Mouse (Mus musculus) myocyte (in vitro differentiated cells): ENCODE data around the gene Orai3. TPM values are rescaled to one million over a fixed set of nuclear protein-coding genes. Genes with fewer than 3 reads are reported as not detected.

Source experiments
- H3K27me3 ChIP-seq: one replicate; pipeline ENCODE4 v1.6.1; 2011; ENCODE audit not compliant: control insufficient read depth, insufficient read depth, insufficient read length
- H3K36me3 ChIP-seq: one replicate; pipeline ENCODE4 v1.6.1; 2011; ENCODE audit not compliant: control insufficient read depth, insufficient read depth
- H3K4me2 ChIP-seq: one replicate; pipeline ENCODE4 v1.6.1; 2011; ENCODE audit warnings: low read depth, control low read depth
- H3K4me3 ChIP-seq: one replicate; pipeline ENCODE4 v1.5.1; 2011; ENCODE audit warnings: mild to moderate bottlenecking, control low read depth, moderate library complexity
- H3K79me2 ChIP-seq: one replicate; pipeline ENCODE4 v1.6.1; 2011; ENCODE audit not compliant: control insufficient read depth, insufficient read depth
- H3ac ChIP-seq: one replicate; pipeline ENCODE4 v1.6.1; 2011; ENCODE audit not compliant: control insufficient read depth, insufficient read length
- CEBPB ChIP-seq: IDR thresholded peaks from 2 replicates; pipeline ENCODE4 v1.6.1; 2011; ENCODE audit warnings: mild to moderate bottlenecking, moderate library complexity; ENCODE audit not compliant: poor library complexity, insufficient read depth, severe bottlenecking
- E2F4 ChIP-seq: IDR thresholded peaks from one replicate; pipeline ENCODE4 v1.6.1; 2011; ENCODE audit warnings: mild to moderate bottlenecking, control low read depth, moderate library complexity; ENCODE audit not compliant: insufficient read depth
- MAX ChIP-seq: IDR thresholded peaks from one replicate; pipeline ENCODE4 v1.6.1; 2011; ENCODE audit warnings: low read depth, mild to moderate bottlenecking, control low read depth
- MYOD1 ChIP-seq, 3 experiments: IDR thresholded peaks; one replicate each; pipeline ENCODE4 v1.6.1; 2011; ENCODE audit warnings: control low read depth in 2 of 3, low read depth in 2 of 3, mild to moderate bottlenecking in 2 of 3, moderate library complexity in 1 of 3; ENCODE audit not compliant: insufficient read length in 2 of 3, control insufficient read depth in 1 of 3
- MYOG ChIP-seq, 3 experiments: IDR thresholded peaks; one replicate each; pipeline ENCODE4 v1.6.1; 2011; ENCODE audit warnings: control low read depth in 2 of 3, low read depth in 2 of 3, mild to moderate bottlenecking in 2 of 3; ENCODE audit not compliant: insufficient read length in 2 of 3, control insufficient read depth in 1 of 3, insufficient read depth in 1 of 3
- POLR2A ChIP-seq: IDR thresholded peaks from one replicate; pipeline ENCODE4 v1.6.1; 2011; ENCODE audit warnings: low read depth, mild to moderate bottlenecking, control low read depth, moderate library complexity; ENCODE audit not compliant: insufficient read length
- POLR2AphosphoS2 ChIP-seq: IDR thresholded peaks from one replicate; pipeline ENCODE4 v1.6.1; 2011; ENCODE audit warnings: low read depth, control low read depth; ENCODE audit not compliant: insufficient read length
- REST ChIP-seq: IDR thresholded peaks from one replicate; pipeline ENCODE4 v1.6.1; 2011; ENCODE audit warnings: mild to moderate bottlenecking, control low read depth, moderate library complexity; ENCODE audit not compliant: insufficient read depth, insufficient read length
- SRF ChIP-seq: IDR thresholded peaks from one replicate; pipeline ENCODE4 v1.6.1; 2011; ENCODE audit warnings: low read depth; ENCODE audit not compliant: control insufficient read depth, insufficient read length
- TCF12 ChIP-seq: IDR thresholded peaks from one replicate; pipeline ENCODE4 v1.6.1; 2011; ENCODE audit warnings: mild to moderate bottlenecking, control low read depth; ENCODE audit not compliant: poor library complexity, insufficient read depth, severe bottlenecking
- TCF3 ChIP-seq: IDR thresholded peaks from one replicate; pipeline ENCODE4 v1.6.1; 2011; ENCODE audit warnings: low read depth, control low read depth; ENCODE audit not compliant: insufficient read length
- USF1 ChIP-seq: IDR thresholded peaks from one replicate; pipeline ENCODE4 v1.6.1; 2011; ENCODE audit warnings: low read depth, mild to moderate bottlenecking, control low read depth, moderate library complexity
- polyA plus RNA-seq: library from polyadenylated mRNA; unstranded; fragments of >200 nt; fragmentation: generic; extraction: Trizol; gene quantifications from one replicate; pipeline ENCODE4 v1.2.1, GENCODE M21; 2012; ENCODE audit warnings: missing spikeins

The Orai3 gene
- polyA plus RNA-seq, 1 experiment: 16.3 TPM

- no peak for TF ChIP-seq MYOD1 (IDR thresholded peaks at IDR 0.05; ENCODE audit: control insufficient read depth in 1 of 3, insufficient read length in 2 of 3, low read depth in 2 of 3)
- TF ChIP-seq TCF3: no peak
- TF ChIP-seq SRF: no peak
- no peak for TF ChIP-seq REST
- no peak for TF ChIP-seq E2F4
- TF ChIP-seq POLR2A: no peak
- TF ChIP-seq USF1: no peak
- TF ChIP-seq POLR2AphosphoS2: no peak
- H3K27me3 ChIP-seq: peaks cover 41% of the 10 kb centered on the region
- H3K36me3 ChIP-seq: no peaks in the 10 kb centered on the region
- H3K79me2 ChIP-seq: no peaks in the 10 kb centered on the region
- H3K4me3 ChIP-seq: no peak overlapping the region
- H3ac ChIP-seq: no peak overlapping the region
- no peak overlapping the region for H3K4me2 ChIP-seq
These were observed 52.9 kb downstream of the Orai3 start for GRCm38 (mm10) chr7:127822494-127822893.

- Histone ChIP-seq H3K4me2 (no peak overlapping the region), H3K79me2 (no peaks in the 10 kb centered on the region), H3ac (no peak overlapping the region), H3K36me3 (no peaks in the 10 kb centered on the region), H3K4me3 (no peak overlapping the region), H3K27me3 (peaks cover 41% of the 10 kb centered on the region)
- TF ChIP-seq POLR2A (no peak), TCF12 (no peak), POLR2AphosphoS2 (no peak), MYOD1 (IDR thresholded peaks at IDR 0.05; ENCODE audit: control insufficient read depth in 1 of 3, insufficient read length in 2 of 3, low read depth in 2 of 3) (no peak), USF1 (no peak), CEBPB (no peak), E2F4 (no peak), MAX (no peak), TCF3 (no peak), REST (no peak), MYOG (IDR thresholded peaks at IDR 0.05; ENCODE audit: control insufficient read depth in 1 of 3, insufficient read depth in 1 of 3, insufficient read length in 2 of 3, low read depth in 2 of 3) (no peak)
These were observed 53.9 kb downstream of the Orai3 start for GRCm38 (mm10) chr7:127823236-127824171.

- Histone ChIP-seq H3K36me3 (no peaks in the 10 kb centered on the region), H3K4me3 (no peak within 1 kb of the TSS), H3K79me2 (no peaks in the 10 kb centered on the region), H3K27me3 (peaks cover 41% of the 10 kb centered on the region), H3K4me2 (no peak within 1 kb of the TSS), H3ac (no peak within 1 kb of the TSS)
- TF ChIP-seq MAX (no peak), TCF12 (no peak), POLR2A (no peak), POLR2AphosphoS2 (no peak), MYOG (IDR thresholded peaks at IDR 0.05; ENCODE audit: control insufficient read depth in 1 of 3, insufficient read depth in 1 of 3, insufficient read length in 2 of 3, low read depth in 2 of 3) (no peak), E2F4 (no peak), REST (no peak), MYOD1 (IDR thresholded peaks at IDR 0.05; ENCODE audit: control insufficient read depth in 1 of 3, insufficient read length in 2 of 3, low read depth in 2 of 3) (no peak), CEBPB (no peak), SRF (no peak), TCF3 (no peak)
These were observed 54.7 kb downstream of the Orai3 start, which contains the start of the genes Stx4a and Stx1b for GRCm38 (mm10) chr7:127824176-127824871. Gene Stx4a, plus strand, starts transcription at chr7:127824294. Gene Stx1b, minus strand, starts transcription at chr7:127824549.

Other genes starting within 250 kb of the Orai3 start
- not detected for gene Tmem265, start 208.4 kb upstream of the Orai3 start, polyA plus RNA-seq
- 18.3 TPM for gene Phkg2, start 196.5 kb upstream of the Orai3 start, polyA plus RNA-seq
- 6.1 TPM for gene Ccdc189, start 181.2 kb upstream of the Orai3 start, polyA plus RNA-seq
- gene Rnf40, start 181.0 kb upstream of the Orai3 start, polyA plus RNA-seq: 32.2 TPM
- gene Zfp629, start 154.0 kb upstream of the Orai3 start, polyA plus RNA-seq: 6.3 TPM
- 94.7 TPM for gene Bcl7c, start 60.9 kb upstream of the Orai3 start, polyA plus RNA-seq
- gene Ctf1, start 57.1 kb upstream of the Orai3 start, polyA plus RNA-seq: 8.9 TPM
- 0.14 TPM for gene Ctf2, start 37.6 kb upstream of the Orai3 start, polyA plus RNA-seq
- 11.9 TPM for gene Fbxl19, start 25.3 kb upstream of the Orai3 start, polyA plus RNA-seq
- gene Setd1a, start 6.9 kb downstream of the Orai3 start, polyA plus RNA-seq: 13.7 TPM
- gene Gm49388, start 15.8 kb downstream of the Orai3 start, polyA plus RNA-seq: 1.4 TPM
- 15.0 TPM for gene Hsd3b7, start 30.8 kb downstream of the Orai3 start, polyA plus RNA-seq
- gene Stx4a, start 54.5 kb downstream of the Orai3 start, polyA plus RNA-seq: 73.0 TPM
- 0.20 TPM for gene Stx1b, start 54.7 kb downstream of the Orai3 start, polyA plus RNA-seq
- gene Zfp646, start 106.4 kb downstream of the Orai3 start, polyA plus RNA-seq: 16.7 TPM
- gene Zfp668, start 107.0 kb downstream of the Orai3 start, polyA plus RNA-seq: 7.9 TPM
- gene Prss53, start 121.2 kb downstream of the Orai3 start, polyA plus RNA-seq: 0.74 TPM
- not detected for gene Gm21974, start 125.6 kb downstream of the Orai3 start, polyA plus RNA-seq
- 65.9 TPM for gene Vkorc1, start 125.8 kb downstream of the Orai3 start, polyA plus RNA-seq
- gene Bckdk, start 134.3 kb downstream of the Orai3 start, polyA plus RNA-seq: 53.2 TPM
- gene Kat8, start 142.7 kb downstream of the Orai3 start, polyA plus RNA-seq: 26.4 TPM
- gene Prss8, start 160.3 kb downstream of the Orai3 start, polyA plus RNA-seq: 0.06 TPM
- gene Prss36, start 176.9 kb downstream of the Orai3 start, polyA plus RNA-seq: 10.6 TPM
- gene Fus, start 197.6 kb downstream of the Orai3 start, polyA plus RNA-seq: 231 TPM
- 3.9 TPM for gene Pycard, start 224.1 kb downstream of the Orai3 start, polyA plus RNA-seq
- 468 TPM for gene Trim72, start 234.1 kb downstream of the Orai3 start, polyA plus RNA-seq